Mouse (Mus musculus) granulocyte monocyte progenitor cell, adult 5-6 weeks (primary cell): Measurements from ENCODE around the gene Ess2. TPM values are rescaled to one million over a fixed set of nuclear protein-coding genes. Genes with fewer than 3 reads are reported as not detected.

Experiments used
- ATAC-seq: replicated peaks from 2 replicates; pipeline ENCODE4 v1.8.0; 2016; ENCODE audit warnings: mild to moderate bottlenecking, moderate TSS enrichment, inconsistent platforms; ENCODE audit not compliant: poor library complexity, severe bottlenecking
- total RNA-seq, 2 experiments: library from RNA; stranded (forward) in 1 of 2; stranded (reverse) in 1 of 2; fragments of 200-712, 200-1000 nt in 1 of 2; fragments of >200 nt in 1 of 2; fragmentation: Nextera tagmentation in 1 of 2; gene quantifications; 2 replicates each; pipeline ENCODE4 v1.2.3; 2014 to 2017

The Ess2 gene
- total RNA-seq, 2 experiments from 2014 or later = 15.7 to 19.7 TPM

- ATAC-seq = no peak
Observed at GRCm38 (mm10) chr16:17922163-17922538, 11.0 kb upstream of the Ess2 start.

DNA sequence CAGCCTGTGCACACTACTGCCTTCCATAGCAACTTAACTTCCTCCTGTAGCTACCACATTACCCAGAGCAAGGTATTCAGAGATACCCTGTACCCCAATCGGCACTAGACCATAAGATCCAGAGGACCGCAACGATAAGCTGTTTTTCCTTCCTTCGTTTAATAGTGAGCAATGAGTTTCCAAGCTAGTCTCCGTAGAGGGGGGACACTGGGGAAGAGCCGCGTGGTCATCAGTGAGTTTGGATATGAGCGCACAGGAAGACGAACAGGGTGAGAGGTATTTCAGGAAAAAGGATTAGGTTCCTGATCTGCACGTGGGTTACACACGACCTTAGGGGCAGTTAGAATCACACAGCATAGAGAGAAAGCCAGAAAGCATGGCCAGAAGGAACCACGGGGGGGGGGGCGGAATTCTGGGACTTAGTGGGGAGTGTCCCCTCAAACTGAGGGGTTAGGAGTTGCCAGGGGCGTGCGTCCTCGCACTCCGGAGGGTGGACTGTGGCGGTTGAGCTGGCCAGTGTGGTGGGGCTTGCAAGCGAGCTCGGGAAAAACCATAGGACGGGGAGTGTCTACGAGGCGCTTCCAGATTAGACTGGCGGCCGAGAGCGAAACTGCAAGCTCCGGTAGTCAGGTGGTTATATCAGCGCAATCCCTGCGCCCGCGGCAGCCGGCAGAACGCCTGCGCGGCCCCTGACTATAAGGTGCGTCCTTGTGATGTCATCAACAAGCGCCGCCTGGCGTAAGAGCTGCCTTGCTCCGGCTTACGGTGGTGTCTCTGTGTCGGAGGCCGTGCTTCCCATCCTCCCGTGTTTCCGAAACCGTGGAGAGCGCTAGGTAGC, 10.4 kb upstream of the Ess2 start:
- ATAC-seq = peak; percentile 89

DNA sequence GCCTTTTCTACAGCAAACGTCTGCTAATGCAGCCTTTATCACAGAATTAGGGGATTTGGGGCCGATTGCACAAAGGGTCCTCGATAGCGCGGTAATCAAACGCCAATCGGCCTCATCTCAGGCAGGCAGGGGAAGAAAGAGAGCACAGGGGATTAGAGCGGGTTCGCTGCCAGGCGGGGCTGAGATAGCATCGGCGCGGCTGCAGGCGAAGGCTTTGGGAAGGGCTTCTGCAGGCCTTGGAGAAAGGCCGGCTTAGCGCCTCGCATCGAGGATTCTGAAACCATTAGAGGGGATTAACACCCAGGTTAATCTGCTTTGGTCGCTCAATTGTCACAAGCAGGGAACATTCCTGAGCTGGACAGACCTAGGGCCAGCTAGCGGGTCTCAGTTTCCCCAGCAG, 9.4 kb upstream of the Ess2 start:
- no peak for ATAC-seq

GRCm38 (mm10) chr16:17914307-17915249, 3.4 kb upstream of the Ess2 start, which contains the start of gene Gsc2:
Gsc2 (minus strand) TSS chr16:17915059.
- peak; percentile 34 for ATAC-seq

GRCm38 (mm10) chr16:17898462-17898861, 12.7 kb downstream of the Ess2 start, which contains the start of the genes Dgcr2 and Tssk2:
Dgcr2 (minus strand) TSS chr16:17898562.
Tssk2 (plus strand) TSS chr16:17898637.
- ATAC-seq = no peak

- no peak for ATAC-seq
Observed at GRCm38 (mm10) chr16:17896091-17896490, 15.1 kb downstream of the Ess2 start.

- no peak for ATAC-seq
Observed at GRCm38 (mm10) chr16:17893923-17894322, 17.2 kb downstream of the Ess2 start, which contains the start of gene Tssk1. Tssk1 (plus strand) TSS chr16:17894223.

DNA sequence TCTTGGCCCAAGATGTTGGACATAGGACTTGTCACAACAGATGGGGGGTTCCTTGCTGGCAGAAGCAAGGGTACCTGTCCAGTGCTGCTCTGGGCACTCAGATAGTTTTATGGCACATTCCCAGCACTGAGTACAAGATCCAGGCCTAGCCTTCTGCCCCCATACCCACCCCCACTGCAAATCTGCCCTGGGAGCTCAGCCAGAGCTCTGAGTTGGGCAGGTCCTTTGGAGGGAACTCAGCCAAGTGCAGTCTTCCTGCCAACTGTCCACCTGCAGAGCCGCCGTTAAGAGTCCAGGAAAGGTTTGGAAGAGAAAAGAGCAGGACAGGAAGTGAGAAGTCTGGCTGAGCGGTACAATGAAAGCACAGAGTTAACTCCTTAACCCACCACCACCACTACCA, 18.5 kb downstream of the Ess2 start:
- ATAC-seq = no peak

GRCm38 (mm10) chr16:17891567-17891959, 19.6 kb downstream of the Ess2 start, which contains the start of gene Gm20518:
Gm20518 (minus strand) TSS chr16:17891671.
- peak; percentile 96 for ATAC-seq

DNA sequence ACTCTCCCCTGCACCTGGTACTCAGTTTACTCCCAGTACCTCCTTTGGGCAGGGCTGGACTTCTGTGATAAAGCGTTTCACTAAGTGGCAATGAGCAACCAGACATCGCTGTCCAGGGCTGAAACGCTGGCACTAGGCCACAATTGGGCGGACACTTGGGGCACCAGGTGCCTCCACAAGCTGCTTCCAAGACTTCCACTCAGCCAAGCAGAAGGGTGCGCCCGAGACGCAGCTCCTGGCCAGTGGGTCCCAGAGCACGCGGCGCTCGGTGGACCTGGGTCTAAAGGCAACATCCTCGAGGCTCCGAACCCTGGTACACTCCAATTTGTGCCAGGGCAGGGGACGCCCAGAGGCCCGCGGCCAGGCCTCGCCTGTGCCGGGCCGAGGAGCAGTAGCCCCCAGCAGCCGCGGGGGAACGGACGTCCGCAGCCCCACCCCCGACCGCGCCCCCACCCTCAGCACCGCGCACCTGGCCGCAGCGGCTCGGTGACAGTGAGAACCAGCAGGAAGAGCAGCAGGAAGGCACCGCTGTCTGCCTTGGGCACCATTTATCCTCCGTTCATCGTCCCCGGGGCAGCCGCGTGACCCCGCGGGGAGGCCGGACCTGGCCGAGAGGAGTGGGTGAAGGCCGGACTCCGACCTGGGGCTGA, 20.1 kb downstream of the Ess2 start:
- peak; percentile 28 for ATAC-seq

DNA sequence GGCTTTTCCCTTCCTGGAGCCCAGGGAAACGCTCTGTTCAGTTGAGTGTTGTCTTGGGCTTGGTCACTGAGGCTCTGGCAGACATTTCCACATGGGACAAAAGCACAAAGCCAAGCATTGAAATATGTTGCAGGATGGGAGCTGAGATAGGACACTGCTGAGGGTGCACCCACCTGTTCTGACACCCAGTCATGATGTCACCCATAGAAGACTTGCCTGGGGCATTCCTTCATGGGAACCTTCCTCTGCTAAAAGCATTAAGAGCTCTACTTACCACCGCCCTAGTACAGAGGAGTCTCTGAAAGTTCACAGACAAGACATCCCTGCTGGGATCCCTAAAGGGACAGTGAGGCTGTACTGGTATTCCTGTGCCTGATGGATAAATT, 20.8 kb downstream of the Ess2 start:
- no peak for ATAC-seq

GRCm38 (mm10) chr16:17889689-17890341, 21.3 kb downstream of the Ess2 start:
- no peak for ATAC-seq

DNA sequence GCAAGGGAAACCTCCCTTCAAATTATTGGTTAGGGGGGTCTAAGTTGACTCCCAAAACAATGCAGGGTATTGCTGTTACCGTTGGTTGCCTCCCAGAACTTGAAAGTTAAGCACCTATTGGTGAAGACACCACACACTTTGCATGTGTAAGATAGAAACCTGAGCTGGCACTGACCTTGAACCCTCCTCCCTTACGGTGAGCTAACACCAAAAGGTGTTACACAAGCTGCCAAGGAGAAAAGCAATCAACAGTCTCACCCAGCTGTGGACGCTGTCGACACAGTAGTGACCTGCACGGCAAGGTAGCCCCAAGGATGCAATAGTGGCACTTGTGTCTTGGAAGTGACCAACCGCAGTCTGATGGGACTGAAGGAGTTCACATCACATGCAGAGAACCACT, 27.0 kb downstream of the Ess2 start:
- no peak for ATAC-seq

DNA sequence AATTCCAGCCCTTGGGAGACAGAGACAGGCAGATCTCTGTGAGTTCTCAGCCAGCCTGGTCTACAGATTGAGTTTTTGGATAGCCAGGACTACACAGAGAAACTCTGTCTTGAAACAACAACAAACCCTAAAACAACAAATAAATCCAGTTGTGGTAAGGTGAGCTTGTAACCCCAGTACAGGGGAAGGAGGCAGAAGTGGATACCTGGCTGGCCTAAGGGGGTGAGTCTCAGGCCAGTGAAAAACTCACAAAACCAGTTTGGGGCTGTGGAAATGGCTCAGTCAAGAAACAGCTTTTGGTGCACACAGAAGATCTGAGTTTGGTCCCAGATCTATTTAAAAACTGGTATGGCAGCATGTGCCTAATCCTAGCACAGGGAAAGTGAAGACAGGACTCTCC, 29.0 kb downstream of the Ess2 start:
- no peak for ATAC-seq

DNA sequence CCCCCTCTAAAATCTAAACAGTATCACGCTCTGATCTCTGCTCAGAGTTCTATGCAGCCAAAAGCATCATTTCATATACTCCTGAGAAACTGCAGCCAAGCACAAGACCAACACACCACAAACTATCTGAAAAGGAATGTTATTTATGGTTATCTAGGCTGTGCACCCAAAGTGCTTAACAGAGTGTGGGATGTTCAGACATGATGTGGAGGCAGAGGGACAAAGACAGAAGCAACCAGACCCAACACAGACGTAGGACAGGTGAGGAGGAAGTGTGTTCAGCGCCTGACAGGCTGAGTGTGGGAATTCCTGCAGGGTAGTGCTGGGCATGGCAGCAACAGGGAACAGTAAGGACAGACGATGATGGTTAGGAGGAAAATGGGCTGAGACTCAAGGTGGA, 31.6 kb downstream of the Ess2 start:
- ATAC-seq = no peak

DNA sequence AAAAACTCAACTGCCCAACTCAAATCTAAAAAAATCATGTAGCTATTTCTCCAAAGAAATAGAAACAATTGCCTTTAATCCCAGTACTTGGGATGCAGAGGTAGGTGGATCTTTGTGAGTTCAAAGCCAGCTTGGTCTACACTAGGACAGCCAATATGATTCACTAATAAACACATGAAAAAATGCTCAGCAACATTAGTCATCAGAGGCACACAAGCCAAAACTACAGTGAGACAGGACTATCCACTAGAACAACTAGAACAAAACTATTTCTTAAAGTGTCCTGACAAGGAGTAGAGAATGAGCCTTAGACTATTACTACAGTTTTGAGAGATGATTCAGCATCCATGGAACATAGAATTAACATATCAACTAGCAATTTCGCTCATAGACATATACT, 35.1 kb downstream of the Ess2 start:
- no peak for ATAC-seq

DNA sequence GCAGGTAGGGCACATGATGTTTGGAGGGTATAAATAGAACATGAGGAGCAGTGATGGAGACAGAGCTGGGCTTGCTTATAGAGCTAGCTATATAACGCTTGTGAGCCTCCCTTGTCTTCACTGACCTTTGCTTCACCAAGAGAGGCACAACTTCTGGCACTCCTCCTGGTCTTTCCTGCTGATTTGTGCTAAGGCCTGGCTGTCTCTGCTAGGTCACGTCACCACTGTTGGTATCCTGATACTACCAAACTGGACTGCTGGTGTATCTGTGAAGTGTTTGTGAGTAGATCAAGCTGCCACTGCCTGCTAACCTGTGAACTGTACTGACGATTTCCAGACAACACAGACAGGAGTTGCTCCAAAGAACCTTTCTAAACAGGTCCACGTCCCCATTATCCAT, 36.0 kb downstream of the Ess2 start:
- ATAC-seq = no peak

DNA sequence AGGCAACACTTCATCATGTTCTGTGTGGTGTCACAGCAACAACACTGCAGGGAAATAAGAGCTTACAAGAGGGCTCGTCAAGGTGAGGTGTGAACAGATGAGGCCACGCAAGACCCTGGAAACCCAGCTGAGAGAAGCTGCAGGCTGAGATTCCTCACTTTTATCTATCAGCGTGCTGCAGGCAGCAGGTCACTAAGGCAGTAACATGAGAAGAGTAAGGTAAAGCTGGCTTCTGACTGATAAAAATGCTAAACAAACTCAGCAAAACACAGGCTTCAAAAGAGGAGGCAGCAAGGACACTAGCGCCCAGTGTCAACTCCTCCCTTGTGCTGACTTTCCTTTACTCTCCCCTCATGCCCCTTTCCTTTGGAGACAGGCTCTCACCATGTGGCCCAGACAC, 38.2 kb downstream of the Ess2 start:
- ATAC-seq = no peak

DNA sequence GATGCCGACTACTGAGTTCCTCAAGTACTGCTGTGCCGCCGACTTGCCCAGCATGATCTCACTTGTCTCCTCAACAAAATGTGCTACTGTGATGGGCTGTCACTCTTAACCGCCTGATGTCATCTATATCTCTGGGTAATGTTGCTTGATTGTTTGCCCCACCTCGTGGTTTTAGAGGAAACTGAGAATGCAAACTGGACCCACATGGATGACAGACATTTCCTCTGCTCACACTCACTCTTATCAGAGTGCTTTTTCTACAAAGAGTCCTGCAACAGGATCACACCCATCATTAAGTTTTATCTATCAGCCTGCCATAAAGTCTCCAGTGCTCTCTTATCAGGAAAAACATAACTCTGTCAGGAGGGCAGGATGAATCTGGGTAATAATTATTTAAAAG, 39.9 kb downstream of the Ess2 start:
- ATAC-seq = no peak

- no peak for ATAC-seq
Observed at GRCm38 (mm10) chr16:17865770-17866169, 45.4 kb downstream of the Ess2 start.
